Mouse (Mus musculus) myocyte (in vitro differentiated cells): ENCODE measurements at regions not wholly inside any gene's neighbourhood (a gene's known extent, or its start where the extent isn't known, plus 50 kb on each side); places are given as distances from the start of the nearest gene placed in this dataset.

Experiments used
- H3K27me3 ChIP-seq: one replicate; pipeline ENCODE4 v1.6.1; 2011; ENCODE audit not compliant: control insufficient read depth, insufficient read depth, insufficient read length
- H3K36me3 ChIP-seq: one replicate; pipeline ENCODE4 v1.6.1; 2011; ENCODE audit not compliant: control insufficient read depth, insufficient read depth
- H3K4me2 ChIP-seq: one replicate; pipeline ENCODE4 v1.6.1; 2011; ENCODE audit warnings: low read depth, control low read depth
- H3K4me3 ChIP-seq: one replicate; pipeline ENCODE4 v1.5.1; 2011; ENCODE audit warnings: mild to moderate bottlenecking, control low read depth, moderate library complexity
- H3K79me2 ChIP-seq: one replicate; pipeline ENCODE4 v1.6.1; 2011; ENCODE audit not compliant: control insufficient read depth, insufficient read depth
- H3ac ChIP-seq: one replicate; pipeline ENCODE4 v1.6.1; 2011; ENCODE audit not compliant: control insufficient read depth, insufficient read length
- CEBPB ChIP-seq: IDR thresholded peaks from 2 replicates; pipeline ENCODE4 v1.6.1; 2011; ENCODE audit warnings: mild to moderate bottlenecking, moderate library complexity; ENCODE audit not compliant: poor library complexity, insufficient read depth, severe bottlenecking
- E2F4 ChIP-seq: IDR thresholded peaks from one replicate; pipeline ENCODE4 v1.6.1; 2011; ENCODE audit warnings: mild to moderate bottlenecking, control low read depth, moderate library complexity; ENCODE audit not compliant: insufficient read depth
- MAX ChIP-seq: IDR thresholded peaks from one replicate; pipeline ENCODE4 v1.6.1; 2011; ENCODE audit warnings: low read depth, mild to moderate bottlenecking, control low read depth
- MYOD1 ChIP-seq, 3 experiments: IDR thresholded peaks; one replicate each; pipeline ENCODE4 v1.6.1; 2011; ENCODE audit warnings: control low read depth in 2 of 3, low read depth in 2 of 3, mild to moderate bottlenecking in 2 of 3, moderate library complexity in 1 of 3; ENCODE audit not compliant: insufficient read length in 2 of 3, control insufficient read depth in 1 of 3
- MYOG ChIP-seq, 3 experiments: IDR thresholded peaks; one replicate each; pipeline ENCODE4 v1.6.1; 2011; ENCODE audit warnings: control low read depth in 2 of 3, low read depth in 2 of 3, mild to moderate bottlenecking in 2 of 3; ENCODE audit not compliant: insufficient read length in 2 of 3, control insufficient read depth in 1 of 3, insufficient read depth in 1 of 3
- POLR2A ChIP-seq: IDR thresholded peaks from one replicate; pipeline ENCODE4 v1.6.1; 2011; ENCODE audit warnings: low read depth, mild to moderate bottlenecking, control low read depth, moderate library complexity; ENCODE audit not compliant: insufficient read length
- POLR2AphosphoS2 ChIP-seq: IDR thresholded peaks from one replicate; pipeline ENCODE4 v1.6.1; 2011; ENCODE audit warnings: low read depth, control low read depth; ENCODE audit not compliant: insufficient read length
- REST ChIP-seq: IDR thresholded peaks from one replicate; pipeline ENCODE4 v1.6.1; 2011; ENCODE audit warnings: mild to moderate bottlenecking, control low read depth, moderate library complexity; ENCODE audit not compliant: insufficient read depth, insufficient read length
- SRF ChIP-seq: IDR thresholded peaks from one replicate; pipeline ENCODE4 v1.6.1; 2011; ENCODE audit warnings: low read depth; ENCODE audit not compliant: control insufficient read depth, insufficient read length
- TCF12 ChIP-seq: IDR thresholded peaks from one replicate; pipeline ENCODE4 v1.6.1; 2011; ENCODE audit warnings: mild to moderate bottlenecking, control low read depth; ENCODE audit not compliant: poor library complexity, insufficient read depth, severe bottlenecking
- TCF3 ChIP-seq: IDR thresholded peaks from one replicate; pipeline ENCODE4 v1.6.1; 2011; ENCODE audit warnings: low read depth, control low read depth; ENCODE audit not compliant: insufficient read length
- USF1 ChIP-seq: IDR thresholded peaks from one replicate; pipeline ENCODE4 v1.6.1; 2011; ENCODE audit warnings: low read depth, mild to moderate bottlenecking, control low read depth, moderate library complexity

DNA sequence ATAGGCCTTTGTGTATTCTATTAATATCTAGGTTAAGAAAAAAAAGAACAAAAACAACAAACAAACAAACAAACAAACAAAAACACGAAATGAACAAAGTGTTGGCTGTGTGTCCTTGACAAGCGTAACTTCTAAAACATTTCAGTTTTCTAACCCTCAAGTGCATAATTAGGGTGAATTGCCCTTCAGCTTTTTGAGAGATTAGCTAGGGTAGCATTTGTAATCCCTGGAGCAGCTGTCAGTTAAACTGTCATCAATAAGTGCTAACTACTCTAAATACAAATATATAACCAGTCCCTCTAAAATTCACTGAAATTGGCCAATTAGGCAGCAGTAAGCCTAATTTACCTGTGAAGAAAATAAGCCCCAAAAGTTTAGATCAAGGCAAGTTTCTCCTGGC lies 467.6 kb downstream of the Gabrg2 start:
- TF ChIP-seq CEBPB (no peak), SRF (no peak), REST (no peak), TCF3 (no peak), MYOG (IDR thresholded peaks at IDR 0.05; ENCODE audit: control insufficient read depth in 1 of 3, insufficient read depth in 1 of 3, insufficient read length in 2 of 3, low read depth in 2 of 3) (no peak), E2F4 (no peak), POLR2A (no peak), POLR2AphosphoS2 (no peak), USF1 (no peak), MAX (no peak), TCF12 (no peak), MYOD1 (IDR thresholded peaks at IDR 0.05; ENCODE audit: control insufficient read depth in 1 of 3, insufficient read length in 2 of 3, low read depth in 2 of 3) (no peak)
- H3K4me3 ChIP-seq = no peak overlapping the region
- H3K79me2 ChIP-seq = no peaks in the 10 kb centered on the region
- no peaks in the 10 kb centered on the region for H3K36me3 ChIP-seq
- no peak overlapping the region for H3ac ChIP-seq
- no peak overlapping the region for H3K4me2 ChIP-seq
- H3K27me3 ChIP-seq = no peaks in the 10 kb centered on the region

- Histone ChIP-seq H3ac (no peak overlapping the region), H3K27me3 (no peaks in the 10 kb centered on the region), H3K4me2 (no peak overlapping the region), H3K79me2 (no peaks in the 10 kb centered on the region), H3K4me3 (no peak overlapping the region), H3K36me3 (no peaks in the 10 kb centered on the region)
- no peak for TF ChIP-seq POLR2A
- TF ChIP-seq POLR2AphosphoS2 = no peak
- TF ChIP-seq MYOG (IDR thresholded peaks at IDR 0.05; ENCODE audit: control insufficient read depth in 1 of 3, insufficient read depth in 1 of 3, insufficient read length in 2 of 3, low read depth in 2 of 3) = no peak
- no peak for TF ChIP-seq MYOD1 (IDR thresholded peaks at IDR 0.05; ENCODE audit: control insufficient read depth in 1 of 3, insufficient read length in 2 of 3, low read depth in 2 of 3)
- TF ChIP-seq REST = no peak
- TF ChIP-seq USF1 = no peak
- TF ChIP-seq MAX = no peak
- TF ChIP-seq SRF = no peak
These were observed 468.4 kb downstream of the Gabrg2 start for GRCm38 (mm10) chr11:41531971-41532896.

DNA sequence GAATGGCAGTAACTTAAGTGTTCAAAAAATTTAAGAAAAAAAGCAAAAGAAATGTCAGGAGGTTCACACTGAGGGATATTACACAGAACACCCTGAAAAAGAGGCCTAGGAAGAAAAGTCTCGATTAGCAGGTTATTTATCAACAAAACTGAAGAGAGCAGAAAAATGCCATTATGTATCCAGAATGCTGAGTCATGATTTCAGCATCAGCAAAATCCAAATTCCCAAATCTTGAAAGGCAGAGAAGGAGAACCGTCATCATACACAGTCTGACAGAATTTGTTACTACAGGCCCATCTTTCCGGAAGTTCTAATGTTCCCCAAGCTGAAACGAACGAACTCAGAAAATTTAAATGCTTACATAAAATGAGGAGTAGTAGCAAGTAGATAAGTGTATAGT lies 475.7 kb downstream of the Gabrg2 start:
- no peaks in the 10 kb centered on the region for H3K36me3 ChIP-seq
- H3K27me3 ChIP-seq = no peaks in the 10 kb centered on the region
- no peaks in the 10 kb centered on the region for H3K79me2 ChIP-seq
- no peak overlapping the region for H3ac ChIP-seq
- TF ChIP-seq POLR2AphosphoS2 (no peak), TCF12 (no peak), MYOG (IDR thresholded peaks at IDR 0.05; ENCODE audit: control insufficient read depth in 1 of 3, insufficient read depth in 1 of 3, insufficient read length in 2 of 3, low read depth in 2 of 3) (no peak), E2F4 (no peak), MYOD1 (IDR thresholded peaks at IDR 0.05; ENCODE audit: control insufficient read depth in 1 of 3, insufficient read length in 2 of 3, low read depth in 2 of 3) (no peak), CEBPB (no peak), TCF3 (no peak)
- no peak overlapping the region for H3K4me3 ChIP-seq
- H3K4me2 ChIP-seq = no peak overlapping the region

- no peak overlapping the region for H3ac ChIP-seq
- H3K36me3 ChIP-seq = no peaks in the 10 kb centered on the region
- H3K4me3 ChIP-seq = no peak overlapping the region
- H3K79me2 ChIP-seq = no peaks in the 10 kb centered on the region
- no peak overlapping the region for H3K4me2 ChIP-seq
- TF ChIP-seq MYOG (IDR thresholded peaks at IDR 0.05; ENCODE audit: control insufficient read depth in 1 of 3, insufficient read depth in 1 of 3, insufficient read length in 2 of 3, low read depth in 2 of 3) (no peak), REST (no peak), E2F4 (no peak), USF1 (no peak), POLR2A (no peak), MYOD1 (IDR thresholded peaks at IDR 0.05; ENCODE audit: control insufficient read depth in 1 of 3, insufficient read length in 2 of 3, low read depth in 2 of 3) (no peak), MAX (no peak), POLR2AphosphoS2 (no peak), TCF12 (no peak), SRF (no peak), TCF3 (no peak), CEBPB (no peak)
- no peaks in the 10 kb centered on the region for H3K27me3 ChIP-seq
These were observed 507.4 kb downstream of the Gabrg2 start for GRCm38 (mm10) chr11:41493277-41493676.
